Mouse (Mus musculus) liver, adult 2 months (tissue): ENCODE measurements at regions not wholly inside any gene's neighbourhood (a gene's known extent, or its start where the extent isn't known, plus 50 kb on each side); places are given as distances from the start of the nearest gene placed in this dataset.

Experiments
- DNase-seq: peaks from one replicate; pipeline ENCODE4 v3.0.0-alpha.2; 2011; ENCODE audit warnings: low read depth, low spot score; ENCODE audit errors: extremely low read depth
- H3K27ac ChIP-seq: fragments of 200-500 bp; replicated peaks from 2 replicates; pipeline ENCODE4 v1.5.1; 2012; ENCODE audit warnings: low read depth, mild to moderate bottlenecking, control low read depth, inconsistent platforms, low read length; ENCODE audit not compliant: insufficient read depth
- H3K27me3 ChIP-seq: fragments of 200-500 bp; 2 replicates; pipeline ENCODE4 v1.6.1; 2012; ENCODE audit warnings: mild to moderate bottlenecking, moderate library complexity, low read length, inconsistent platforms; ENCODE audit not compliant: control insufficient read depth, insufficient read depth
- H3K36me3 ChIP-seq: fragments of 200-500 bp; 2 replicates; pipeline ENCODE4 v1.6.1; 2012; ENCODE audit warnings: low read length, inconsistent platforms; ENCODE audit not compliant: control insufficient read depth, insufficient read depth
- H3K4me1 ChIP-seq: fragments of 200-500 bp; 2 replicates; pipeline ENCODE4 v1.6.1; 2011; ENCODE audit warnings: low read length; ENCODE audit not compliant: control insufficient read depth, insufficient read depth
- H3K4me3 ChIP-seq: fragments of 200-500 bp; 2 replicates; pipeline ENCODE4 v1.5.1; 2011; ENCODE audit warnings: low read depth, mild to moderate bottlenecking, control low read depth, low read length, moderate library complexity; ENCODE audit not compliant: insufficient read depth
- H3K79me2 ChIP-seq: fragments of 200-500 bp; 2 replicates; pipeline ENCODE4 v1.6.1; 2012; ENCODE audit warnings: inconsistent platforms, mild to moderate bottlenecking, low read length, moderate library complexity; ENCODE audit not compliant: control insufficient read depth, insufficient read depth
- H3K9ac ChIP-seq: fragments of 200-500 bp; 2 replicates; pipeline ENCODE4 v1.6.1; 2012; ENCODE audit warnings: low read depth, mild to moderate bottlenecking, control low read depth, inconsistent platforms, low read length
- CTCF ChIP-seq: fragments of 200-500 bp; IDR thresholded peaks from 2 replicates; pipeline ENCODE4 v1.5.1; 2011; ENCODE audit warnings: low read depth, low read length, control low read depth
- POLR2A ChIP-seq: fragments of 200-500 bp; IDR thresholded peaks from 2 replicates; pipeline ENCODE4 v1.6.1; 2011; ENCODE audit warnings: low read length, control low read depth; ENCODE audit not compliant: insufficient read depth; ENCODE audit errors: extremely low read depth
- WGBS: fragments of 180-500 bp; shearing (Covaris S2); methylation state at CpG from one replicate; pipeline ENCODE4 v1.1.7; 2018; 5-methylcytosine and 5-hydroxymethylcytosine counted together

DNA sequence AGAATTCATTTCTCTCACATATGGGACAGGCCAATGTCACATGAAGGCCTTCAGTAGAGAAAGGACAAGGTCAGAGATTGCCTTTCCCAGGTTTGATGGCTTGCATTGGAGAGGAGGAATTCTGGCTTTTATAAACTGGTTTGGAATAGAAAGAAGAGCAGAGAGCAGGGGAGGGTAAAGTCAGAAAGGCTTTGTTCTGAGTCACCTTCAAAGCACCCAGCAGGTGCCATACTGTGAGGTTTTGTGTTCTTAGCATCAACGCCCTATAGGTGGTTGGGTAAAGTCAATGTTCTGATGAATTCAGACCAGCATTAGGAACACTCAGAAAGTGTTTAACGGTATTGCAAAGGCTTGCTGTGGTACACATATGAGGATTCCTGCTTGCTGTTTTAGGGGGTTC, 244.5 kb downstream of the Dact1 start:
- Histone ChIP-seq H3K36me3 (peaks cover 2% of the 10 kb centered on the region; the same call in 1 of the 2 replicates), H3K4me3 (no peak overlapping the region), H3K27ac (no peak overlapping the region), H3K79me2 (no peaks in the 10 kb centered on the region), H3K4me1 (no peaks in the 10 kb centered on the region), H3K27me3 (no peaks in the 10 kb centered on the region), H3K9ac (no peak overlapping the region)
- TF ChIP-seq CTCF (no peak), POLR2A (no peak)
- 65% methylated on average over 2 of the region's 2 CpGs for WGBS
- DNase-seq = no peak

DNA sequence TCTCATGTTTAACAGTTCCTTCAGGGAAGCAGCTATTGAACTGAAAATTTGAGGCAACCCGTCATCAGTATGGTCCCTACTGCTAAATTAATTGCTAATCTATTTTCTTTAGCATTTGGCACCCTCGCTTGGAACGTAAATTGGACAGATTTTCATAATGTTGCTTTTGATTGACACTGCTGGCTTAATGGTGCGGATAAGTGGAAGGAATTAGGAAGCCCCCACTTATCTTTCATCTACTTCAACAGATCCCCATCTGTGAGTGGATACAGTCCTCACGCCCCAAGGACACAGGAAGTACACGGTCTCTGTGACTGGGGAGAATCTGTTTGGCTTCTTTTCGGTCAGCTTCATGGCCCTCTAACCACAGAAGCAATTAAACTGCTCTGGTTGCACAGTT, 251.6 kb downstream of the Dact1 start:
- Histone ChIP-seq H3K4me1 (no peaks in the 10 kb centered on the region), H3K27me3 (no peaks in the 10 kb centered on the region), H3K27ac (no peak overlapping the region), H3K4me3 (no peak overlapping the region), H3K36me3 (no peaks in the 10 kb centered on the region), H3K9ac (no peak overlapping the region), H3K79me2 (no peaks in the 10 kb centered on the region)
- no peak for TF ChIP-seq POLR2A
- no peak for DNase-seq
- 76% methylated on average over 7 of the region's 7 CpGs for WGBS

DNA sequence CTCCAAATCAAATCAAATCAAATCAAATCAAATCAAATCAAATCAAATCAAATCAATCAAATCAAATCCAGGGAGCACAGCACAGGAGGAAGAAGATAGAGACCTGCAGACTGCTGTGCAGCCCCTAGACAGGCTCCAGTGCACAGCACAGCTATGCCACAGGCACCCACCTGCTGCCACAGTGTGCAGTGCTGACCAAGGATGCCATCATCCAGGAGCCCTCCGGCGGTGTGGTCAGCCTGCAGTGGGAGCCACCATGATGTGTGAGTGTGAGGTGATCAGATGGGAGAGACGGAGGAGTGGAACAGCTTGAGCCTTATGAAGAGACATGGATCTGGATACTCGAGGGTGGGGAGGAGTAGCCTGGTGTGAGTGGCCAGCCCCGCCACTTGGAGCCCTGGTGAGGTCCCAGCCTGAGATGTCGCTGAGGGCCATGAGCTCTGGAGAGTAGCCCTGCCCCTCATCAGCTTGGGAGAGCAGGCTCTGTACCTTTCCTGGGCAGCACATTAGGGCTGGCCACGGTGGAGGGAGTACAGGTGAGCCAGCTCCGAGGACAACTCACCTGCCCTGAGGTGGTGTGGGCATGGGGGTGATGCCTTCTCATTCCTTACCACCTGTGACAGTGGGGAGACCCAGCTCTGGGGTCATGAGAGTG, 252.4 kb downstream of the Dact1 start:
- Histone ChIP-seq H3K27ac (no peak overlapping the region), H3K27me3 (no peaks in the 10 kb centered on the region), H3K4me1 (no peaks in the 10 kb centered on the region), H3K36me3 (no peaks in the 10 kb centered on the region), H3K79me2 (no peaks in the 10 kb centered on the region), H3K4me3 (no peak overlapping the region), H3K9ac (no peak overlapping the region)
- TF ChIP-seq CTCF = no peak
- no peak for DNase-seq
- 82% methylated on average over 8 of the region's 8 CpGs for WGBS

- Histone ChIP-seq H3K4me1 (no peaks in the 10 kb centered on the region), H3K4me3 (no peak overlapping the region), H3K79me2 (no peaks in the 10 kb centered on the region), H3K27me3 (no peaks in the 10 kb centered on the region), H3K36me3 (no peaks in the 10 kb centered on the region), H3K9ac (no peak overlapping the region), H3K27ac (no peak overlapping the region)
- WGBS = 97% methylated on average over 4 of the region's 4 CpGs
- no peak for DNase-seq
- TF ChIP-seq POLR2A (no peak), CTCF (no peak)
These were observed 253.5 kb downstream of the Dact1 start for GRCm38 (mm10) chr12:71563219-71563618.

- H3K9ac ChIP-seq = no peak overlapping the region
- no peak overlapping the region for H3K4me3 ChIP-seq
- H3K36me3 ChIP-seq = no peaks in the 10 kb centered on the region
- no peaks in the 10 kb centered on the region for H3K4me1 ChIP-seq
- H3K79me2 ChIP-seq = no peaks in the 10 kb centered on the region
- no peak for TF ChIP-seq POLR2A
- no peak for TF ChIP-seq CTCF
- no peak for DNase-seq
- no peaks in the 10 kb centered on the region for H3K27me3 ChIP-seq
- H3K27ac ChIP-seq = no peak overlapping the region
- WGBS = 91% methylated on average over 3 of the region's 3 CpGs
These were observed 256.7 kb downstream of the Dact1 start for GRCm38 (mm10) chr12:71566371-71566770.

DNA sequence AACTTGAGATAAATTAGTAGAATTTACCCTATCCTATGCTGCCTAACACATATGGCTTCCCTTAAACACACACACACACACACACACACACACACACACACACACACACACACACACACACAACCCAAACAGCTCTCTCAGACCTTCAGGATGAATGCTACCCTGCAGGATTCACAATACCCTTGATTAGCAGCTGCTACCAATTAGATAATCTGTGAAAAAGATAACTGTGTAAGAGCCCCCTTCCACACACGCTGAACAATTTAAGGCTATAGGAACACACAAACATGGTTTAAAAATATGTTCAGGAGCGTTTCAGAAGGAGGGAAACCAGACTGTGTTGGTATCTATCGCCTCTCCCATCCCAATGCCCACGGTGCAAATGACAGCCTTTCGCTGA, 258.6 kb downstream of the Dact1 start:
- no peaks in the 10 kb centered on the region for H3K79me2 ChIP-seq
- H3K27ac ChIP-seq = no peak overlapping the region
- no peaks in the 10 kb centered on the region for H3K27me3 ChIP-seq
- no peaks in the 10 kb centered on the region for H3K36me3 ChIP-seq
- no peak for TF ChIP-seq POLR2A
- no peak for TF ChIP-seq CTCF
- no peaks in the 10 kb centered on the region for H3K4me1 ChIP-seq
- no peak for DNase-seq
- H3K4me3 ChIP-seq = no peak overlapping the region
- H3K9ac ChIP-seq = no peak overlapping the region
- WGBS = 87% methylated on average over 5 of the region's 5 CpGs
